Mouse (Mus musculus): ENCODE results near the gene Tigar.

The Tigar gene

DNA sequence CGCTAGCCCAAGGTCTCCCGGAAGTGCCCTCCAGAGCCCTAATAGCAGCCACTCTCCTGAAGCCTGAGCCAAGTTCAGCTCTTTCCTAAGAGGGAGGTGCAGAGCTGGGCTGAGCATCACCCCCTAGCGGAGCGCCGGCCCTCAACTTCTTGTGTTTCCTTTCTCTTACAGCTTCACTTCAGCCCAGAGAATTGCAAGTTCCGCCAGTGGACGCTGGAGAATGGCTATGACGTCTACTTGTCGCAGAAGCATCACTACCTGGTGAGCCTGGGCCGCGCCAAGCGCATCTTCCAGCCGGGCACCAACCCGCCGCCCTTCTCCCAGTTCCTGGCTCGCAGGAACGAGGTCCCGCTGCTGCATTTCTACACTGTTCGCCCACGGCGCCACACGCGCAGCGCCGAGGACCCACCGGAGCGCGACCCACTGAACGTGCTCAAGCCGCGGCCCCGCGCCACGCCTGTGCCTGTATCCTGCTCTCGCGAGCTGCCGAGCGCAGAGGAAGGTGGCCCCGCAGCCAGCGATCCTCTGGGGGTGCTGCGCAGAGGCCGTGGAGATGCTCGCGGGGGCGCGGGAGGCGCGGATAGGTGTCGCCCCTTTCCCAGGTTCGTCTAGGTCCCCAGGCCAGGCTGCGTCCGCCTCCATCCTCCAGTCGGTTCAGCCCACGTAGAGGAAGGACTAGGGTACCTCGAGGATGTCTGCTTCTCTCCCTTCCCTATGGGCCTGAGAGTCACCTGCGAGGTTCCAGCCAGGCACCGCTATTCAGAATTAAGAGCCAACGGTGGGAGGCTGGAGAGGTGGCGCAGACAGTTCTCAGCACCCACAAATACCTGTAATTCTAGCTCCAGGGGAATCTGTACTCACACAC lies 29.3 kb downstream of the Tigar start:
- peak; percentile 35 for DNase-seq

DNA sequence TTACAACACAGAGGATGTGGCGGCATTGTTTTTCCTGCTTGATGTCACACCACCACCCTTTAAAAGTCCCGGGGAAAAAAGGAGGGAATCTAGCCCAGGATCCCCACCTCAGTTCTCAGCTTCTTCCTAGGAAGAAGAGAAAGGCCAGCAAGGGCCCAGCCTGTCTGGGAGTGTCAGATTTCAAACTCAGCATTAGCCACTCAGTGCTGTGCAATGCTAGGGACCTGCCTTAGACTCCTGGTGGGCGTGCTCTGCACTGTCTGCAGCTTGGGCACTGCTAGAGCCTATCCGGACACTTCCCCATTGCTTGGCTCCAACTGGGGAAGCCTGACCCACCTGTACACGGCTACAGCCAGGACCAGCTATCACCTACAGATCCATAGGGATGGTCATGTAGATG lies 36.5 kb downstream of the Tigar start, which contains the start of gene Fgf23:
TSS of gene Fgf23 (plus strand) at position 86 of the 400 bp plus-strand sequence.
- no peak for DNase-seq

DNA sequence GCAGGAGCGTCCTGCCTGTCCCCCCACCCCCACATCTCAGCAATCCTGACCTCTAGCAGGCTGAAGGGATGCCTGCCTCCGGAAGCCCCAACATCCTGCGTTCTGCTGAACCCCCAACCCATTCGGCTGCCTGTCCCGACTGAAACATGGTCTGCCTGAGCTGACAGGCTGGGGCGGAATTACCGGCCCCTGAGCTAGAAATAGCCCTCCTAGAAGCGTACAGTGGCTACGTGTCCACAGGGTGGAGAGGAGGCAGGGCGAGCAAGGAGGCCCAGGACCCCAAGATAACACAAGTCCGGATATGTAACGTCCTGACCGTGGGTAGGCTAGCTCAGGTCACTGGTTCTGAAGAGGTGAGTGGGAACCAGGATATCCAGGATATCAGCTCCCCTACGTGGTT lies 44.5 kb downstream of the Tigar start:
- no peak for DNase-seq

DNA sequence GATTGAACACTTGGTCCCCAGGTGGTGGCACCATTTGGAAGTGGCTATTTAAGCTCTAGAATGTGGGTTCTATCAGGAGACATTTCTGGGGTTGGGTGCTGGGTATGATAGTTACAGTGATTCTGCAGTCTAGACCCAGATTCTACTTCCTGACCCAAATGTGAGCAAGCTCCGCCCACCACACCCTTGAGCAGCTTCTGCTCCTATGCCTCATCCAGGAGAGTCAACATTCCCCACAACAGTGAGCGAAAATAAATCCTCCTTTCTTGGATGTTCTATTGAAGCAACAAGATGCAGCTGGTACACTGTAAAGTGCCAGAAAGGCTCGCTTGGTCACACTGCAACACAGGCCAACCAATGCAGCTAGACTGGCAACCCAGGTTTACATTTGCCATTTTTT lies 45.4 kb downstream of the Tigar start:
- no peak for DNase-seq

DNA sequence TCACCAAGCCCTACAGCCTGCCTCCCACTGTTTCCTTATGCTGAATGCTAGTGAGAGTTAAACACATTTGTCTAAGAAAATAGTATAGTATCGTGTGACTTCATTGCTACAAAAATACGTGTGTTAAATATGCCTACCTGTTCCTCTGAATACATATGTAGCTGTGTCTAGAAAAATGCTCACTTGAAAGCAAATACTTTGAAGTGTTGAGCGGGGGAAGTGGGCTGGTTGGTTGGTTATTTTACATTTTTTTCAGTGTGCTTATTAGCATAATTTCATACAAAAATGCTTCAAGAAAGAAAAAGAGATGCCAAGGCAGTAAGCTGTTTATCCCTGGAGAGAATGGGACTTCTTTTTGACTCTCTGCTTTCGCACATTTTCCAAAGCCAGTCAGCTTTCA lies 49.4 kb downstream of the Tigar start:
- no peak for DNase-seq

DNA sequence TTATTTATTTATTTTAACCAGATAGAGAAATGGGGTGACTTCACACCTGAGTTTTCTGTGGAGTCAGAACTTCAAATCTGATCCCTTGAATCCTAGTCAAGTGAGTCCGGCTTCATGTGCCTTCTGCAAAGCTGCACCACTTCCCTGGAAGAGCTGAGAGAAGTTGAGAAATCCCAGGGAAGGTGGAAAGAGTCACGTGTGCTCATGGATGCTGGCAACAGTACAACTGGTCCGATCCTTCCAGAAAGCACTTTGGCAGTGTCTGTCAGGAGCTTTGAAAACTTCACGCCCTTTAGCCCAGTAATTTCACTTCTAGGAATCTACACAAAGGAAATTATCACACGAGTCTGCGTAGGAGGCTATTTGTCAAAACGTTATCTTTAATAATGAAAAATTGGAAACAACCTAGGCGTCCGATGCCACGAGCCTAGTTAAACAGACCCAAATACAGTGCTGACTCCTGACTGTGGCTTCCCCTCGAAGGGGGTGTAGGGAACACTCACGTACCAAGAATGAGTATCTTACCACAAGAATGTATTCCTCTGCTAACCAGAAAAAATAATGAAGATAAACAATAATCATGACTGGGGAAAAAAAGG lies 52.3 kb downstream of the Tigar start:
- DNase-seq: no peak

DNA sequence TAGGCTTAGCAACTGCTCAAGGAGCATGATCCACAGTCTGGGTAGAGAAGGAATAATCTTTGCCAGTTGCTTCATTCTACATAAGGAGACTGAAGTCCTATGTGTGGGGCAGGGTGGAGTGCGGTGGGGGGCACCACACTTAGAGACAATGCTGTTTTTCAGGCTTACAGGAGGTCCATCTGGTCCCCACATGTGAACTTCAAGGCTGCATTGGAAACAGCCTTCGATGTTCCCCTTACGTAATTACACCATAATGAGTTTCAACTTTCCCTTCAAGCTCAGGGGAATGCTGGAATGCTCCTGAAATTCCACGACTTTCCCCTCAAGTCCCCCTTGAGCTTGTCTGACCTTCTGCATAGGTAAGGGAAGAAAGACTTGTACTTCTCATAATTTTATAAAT lies 58.5 kb downstream of the Tigar start:
- DNase-seq: no peak

DNA sequence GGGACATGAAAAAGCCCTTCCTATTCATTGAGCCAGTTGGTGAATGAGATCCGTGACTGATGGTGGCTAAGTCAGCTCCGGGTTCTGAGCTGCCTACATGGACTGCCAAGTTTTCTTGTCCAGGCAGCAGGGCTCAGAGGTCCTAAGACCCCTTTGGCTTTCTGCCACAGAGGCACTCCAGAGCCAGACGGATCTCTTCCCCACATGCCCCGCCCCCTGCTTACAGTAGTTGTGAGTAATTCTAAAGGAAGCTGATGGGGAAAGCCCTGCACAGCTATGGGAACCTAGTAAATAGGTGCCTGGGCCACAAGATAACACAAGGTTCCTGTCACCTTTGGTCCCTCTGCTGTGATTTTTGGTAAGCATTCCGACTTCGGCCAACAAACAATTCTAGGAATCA lies 64.4 kb downstream of the Tigar start:
- peak; percentile 9 for DNase-seq

Measured in lung, postnatal 14 days (tissue).